Mouse (Mus musculus): ENCODE results near the gene Elmo1. TPM values are rescaled to one million over a fixed set of nuclear protein-coding genes. Genes with fewer than 3 reads are reported as not detected.

Elmo1 gene
- total RNA-seq, 2 experiments from 2014 or later, result 17.9 to 24.9 TPM

GRCm38 (mm10) chr13:20320232-20320631 lies 229.8 kb downstream of the Elmo1 start:
- DNase-seq, result no peak

- no peak for DNase-seq
These were observed 233.1 kb downstream of the Elmo1 start for GRCm38 (mm10) chr13:20323478-20323877.

- no peak for DNase-seq
These were observed 236.7 kb downstream of the Elmo1 start for GRCm38 (mm10) chr13:20327064-20327463.

- no peak for DNase-seq
These were observed 237.6 kb downstream of the Elmo1 start for GRCm38 (mm10) chr13:20327975-20328374.

GRCm38 (mm10) chr13:20328672-20329071 lies 238.3 kb downstream of the Elmo1 start:
- DNase-seq, result no peak

GRCm38 (mm10) chr13:20330954-20331353 lies 240.6 kb downstream of the Elmo1 start:
- no peak for DNase-seq

- no peak for DNase-seq
These were observed 244.9 kb downstream of the Elmo1 start for GRCm38 (mm10) chr13:20335051-20335888.

GRCm38 (mm10) chr13:20335889-20336497 lies 245.6 kb downstream of the Elmo1 start:
- DNase-seq, result no peak

- DNase-seq, result no peak
These were observed 252.5 kb downstream of the Elmo1 start for GRCm38 (mm10) chr13:20342881-20343280.

- no peak for DNase-seq
These were observed 259.4 kb downstream of the Elmo1 start for GRCm38 (mm10) chr13:20349754-20350153.

- no peak for DNase-seq
These were observed 262.2 kb downstream of the Elmo1 start for GRCm38 (mm10) chr13:20352631-20353030.

- DNase-seq, result no peak
These were observed 263.6 kb downstream of the Elmo1 start for GRCm38 (mm10) chr13:20353862-20354603.

GRCm38 (mm10) chr13:20354604-20354999 lies 264.2 kb downstream of the Elmo1 start:
- DNase-seq, result no peak

- no peak for DNase-seq
These were observed 272.1 kb downstream of the Elmo1 start for GRCm38 (mm10) chr13:20362541-20362940.

GRCm38 (mm10) chr13:20365828-20366593 lies 275.6 kb downstream of the Elmo1 start:
- DNase-seq, result no peak

- DNase-seq, result no peak
These were observed 279.8 kb downstream of the Elmo1 start for GRCm38 (mm10) chr13:20370036-20370802.

- DNase-seq, result no peak
These were observed 281.1 kb downstream of the Elmo1 start for GRCm38 (mm10) chr13:20371501-20371900.

- DNase-seq, result no peak
These were observed 281.9 kb downstream of the Elmo1 start for GRCm38 (mm10) chr13:20372335-20372734.

GRCm38 (mm10) chr13:20378869-20379268 lies 288.5 kb downstream of the Elmo1 start:
- DNase-seq, result no peak

GRCm38 (mm10) chr13:20383875-20384274 lies 293.5 kb downstream of the Elmo1 start:
- DNase-seq, result no peak

GRCm38 (mm10) chr13:20384846-20385245 lies 294.4 kb downstream of the Elmo1 start:
- DNase-seq, result no peak

Measured in adrenal gland, postnatal 10 days (tissue).